Mouse (Mus musculus) mouse trophoblast stem cell (cell line): Measurements from ENCODE around the gene Olfr385.
"Not testable (repeated sequence)": the region's sequence is repeated elsewhere in the genome, so short reads cannot be mapped to it uniquely, and the experiment has no call there.

Experiments used
- in situ Hi-C, 2 experiments: fragments of 300-500 bp; cut with MseI, MboI; formaldehyde crosslinking; loops; 2 replicates in 1 of 2; 3 replicates in 1 of 2; pipeline ENCODE4 v1.15.1; 2025

The Olfr385 gene

DNA sequence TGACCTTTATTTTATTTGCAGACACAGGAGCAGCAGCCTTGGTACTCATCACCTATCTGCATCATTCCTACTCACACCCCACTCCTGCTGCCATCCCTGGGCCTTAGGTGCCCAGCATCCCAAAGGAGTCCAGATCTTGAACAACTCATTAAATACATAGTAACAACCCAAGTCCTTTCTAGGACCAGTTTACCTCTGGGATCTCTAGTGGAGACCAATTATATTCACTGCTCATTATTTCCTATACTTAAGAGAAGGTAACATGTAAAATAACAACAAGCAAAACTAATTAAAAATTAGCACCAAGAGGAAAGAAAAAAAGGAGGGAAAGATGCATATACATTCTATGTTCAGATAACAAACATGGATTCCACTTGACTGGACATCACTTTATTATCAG, at the start of gene Olfr385:
Gene Olfr385, minus strand, starts transcription at position 101 of the 400 bp plus-strand sequence.
- in situ Hi-C loops = no loop called here

- in situ Hi-C loops = no loop called here
Observed at GRCm38 (mm10) chr11:73598294-73598693, 5.5 kb upstream of the Olfr385 start, which contains the start of gene Olfr384. Gene Olfr384 (plus strand): TSS chr11:73598594.

- in situ Hi-C loops = not testable (repeated sequence)
Observed at GRCm38 (mm10) chr11:73583188-73583587, 9.6 kb downstream of the Olfr385 start.

- in situ Hi-C loops = loop anchor here in 1 of 2 experiments (5.0 kb wide), 1 partner anchor 43 kb away; no protein-coding TSS in a partner anchor
Observed at GRCm38 (mm10) chr11:73579871-73580270, 12.9 kb downstream of the Olfr385 start.
